Mouse (Mus musculus) small intestine, adult 2 months (tissue): ENCODE results near the gene Ccnt2.

Experiments
- CTCF ChIP-seq: fragments of 200-500 bp; IDR thresholded peaks from 2 replicates; pipeline ENCODE4 v1.5.1; 2012; ENCODE audit warnings: low read depth, mild to moderate bottlenecking, control low read depth, inconsistent platforms, low read length, moderate library complexity, mixed read lengths; ENCODE audit not compliant: insufficient replicate concordance, insufficient read length; ENCODE audit errors: extremely low read depth
- POLR2A ChIP-seq: fragments of 200-500 bp; IDR thresholded peaks from 2 replicates; pipeline ENCODE4 v1.6.1; 2012; ENCODE audit warnings: low read depth, mild to moderate bottlenecking, control low read depth, inconsistent platforms, low read length, moderate library complexity

DNA sequence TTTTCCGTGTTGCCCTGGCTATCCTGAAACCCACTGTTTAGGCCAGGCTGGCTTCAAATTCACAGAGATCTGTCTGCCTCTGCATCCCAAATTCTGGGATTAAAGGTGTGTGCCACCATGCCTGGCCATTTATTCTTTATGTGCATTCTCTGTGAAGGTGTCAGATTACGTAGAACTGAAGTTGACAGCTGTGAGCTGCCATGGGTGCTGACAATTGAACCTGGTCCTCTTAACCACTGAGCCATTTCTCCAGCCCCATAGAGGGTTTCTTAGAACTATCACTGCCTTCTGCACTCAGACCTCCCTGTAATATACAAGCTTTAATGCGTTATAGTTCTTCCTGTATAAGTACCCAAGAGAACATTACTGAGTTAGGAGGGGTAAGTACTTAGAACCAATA, 4.6 kb downstream of the Ccnt2 start:
- TF ChIP-seq CTCF (no peak), POLR2A (no peak)
